Mouse (Mus musculus): ENCODE measurements around the gene Tril. TPM values are rescaled to one million over a fixed set of nuclear protein-coding genes. Genes with fewer than 3 reads are reported as not detected.

The Tril gene
- total RNA-seq, 2 experiments from 2014 or later, result 1.3 to 2.2 TPM

GRCm38 (mm10) chr6:53768275-53768674 is 52.4 kb downstream of the Tril start:
- H3K27ac ChIP-seq, result no peak overlapping the region
- DNase-seq, result no peak
- intact Hi-C loops (cut with DNase I), result no loop called here
- TF ChIP-seq CTCF (IDR thresholded peaks at IDR 0.05), result no peak
- H3K4me3 ChIP-seq, result no peak overlapping the region

GRCm38 (mm10) chr6:53766243-53766915 is 54.3 kb downstream of the Tril start:
- Histone ChIP-seq H3K27ac (no peak overlapping the region), H3K4me3 (no peak overlapping the region)
- DNase-seq, result no peak
- intact Hi-C loops (cut with DNase I), result no loop called here
- no peak for TF ChIP-seq CTCF (IDR thresholded peaks at IDR 0.05)

- TF ChIP-seq CTCF (IDR thresholded peaks at IDR 0.05), result no peak
- Histone ChIP-seq H3K4me3 (no peak overlapping the region), H3K27ac (no peak overlapping the region)
- intact Hi-C loops (cut with DNase I), result no loop called here
- no peak for DNase-seq
Observed at GRCm38 (mm10) chr6:53765731-53766130, 54.9 kb downstream of the Tril start.

Other genes with a start within 250 kb of the Tril start
- not detected for gene Cpvl, start 157.8 kb upstream of the Tril start, total RNA-seq (2021)
- 1 to 10 TPM; 1.0 to 1.3 TPM for gene Chn2, start 218.7 kb upstream of the Tril start, total RNA-seq (2021)